Mouse (Mus musculus) liver, adult 2 months (tissue): ENCODE measurements around the gene Plxna4.

Experiments
- CTCF ChIP-seq: fragments of 200-500 bp; IDR thresholded peaks from 2 replicates; pipeline ENCODE4 v1.5.1; 2011; ENCODE audit warnings: low read depth, low read length, control low read depth
- POLR2A ChIP-seq: fragments of 200-500 bp; IDR thresholded peaks from 2 replicates; pipeline ENCODE4 v1.6.1; 2011; ENCODE audit warnings: low read length, control low read depth; ENCODE audit not compliant: insufficient read depth; ENCODE audit errors: extremely low read depth

- no peak for TF ChIP-seq CTCF
- no peak for TF ChIP-seq POLR2A
Measured at GRCm38 (mm10) chr6:32177905-32178304, 410.1 kb downstream of the Plxna4 start.
